Mouse (Mus musculus) monocyte, adult 5-6 weeks (primary cell): ENCODE data around the gene Gas2l3. TPM values are rescaled to one million over a fixed set of nuclear protein-coding genes. Genes with fewer than 3 reads are reported as not detected.

Experiments used
- ATAC-seq: fragments of 153-309, 156-312 bp; replicated peaks from 2 replicates; pipeline ENCODE4 v1.8.0; 2017; ENCODE audit warnings: mild to moderate bottlenecking; ENCODE audit not compliant: low TSS enrichment, insufficient number of reproducible peaks, severe bottlenecking, poor library complexity, low FRiP score
- total RNA-seq: library from RNA; stranded (forward); fragments of 200-1000, 200-491, 200-594 nt; gene quantifications from 3 replicates; pipeline ENCODE4 v1.2.3, GENCODE M21; 2017

The Gas2l3 gene
- total RNA-seq, 1 experiment from 2014 or later: 1.7 TPM

GRCm38 (mm10) chr10:89415478-89415877 lies 28.3 kb downstream of the Gas2l3 start:
- ATAC-seq: no peak

GRCm38 (mm10) chr10:89407551-89407950 lies 36.2 kb downstream of the Gas2l3 start:
- no peak for ATAC-seq

- no peak for ATAC-seq
Observed at GRCm38 (mm10) chr10:89406733-89407484, 36.9 kb downstream of the Gas2l3 start.

- no peak for ATAC-seq
Observed at GRCm38 (mm10) chr10:89404936-89405335, 38.8 kb downstream of the Gas2l3 start.

GRCm38 (mm10) chr10:89400674-89401336 lies 43.0 kb downstream of the Gas2l3 start:
- ATAC-seq: no peak

DNA sequence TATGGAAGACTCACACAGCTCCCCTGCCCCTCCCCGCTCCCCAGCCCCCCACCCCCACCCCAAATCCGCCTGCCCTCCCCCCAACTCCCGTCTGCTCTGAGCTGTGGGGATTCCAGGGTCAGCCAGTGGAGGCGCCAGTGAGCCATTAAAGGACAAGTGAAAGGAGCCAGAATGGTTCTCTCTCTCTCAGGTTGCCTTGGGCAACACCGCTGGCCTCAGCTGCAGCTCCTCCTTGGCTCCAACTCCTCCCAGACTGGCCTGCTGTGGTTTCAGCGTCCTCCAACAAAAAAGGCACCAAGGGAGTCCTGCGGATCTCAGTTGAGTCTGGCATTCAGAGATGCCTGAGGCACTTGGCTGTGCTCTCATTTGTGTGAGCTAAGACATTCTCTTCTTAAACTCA lies 47.9 kb downstream of the Gas2l3 start:
- ATAC-seq: 0 out of 2 replicates have a peak, but pooled peaks have one; percentile 3

GRCm38 (mm10) chr10:89395321-89395720 lies 48.4 kb downstream of the Gas2l3 start:
- no peak for ATAC-seq

DNA sequence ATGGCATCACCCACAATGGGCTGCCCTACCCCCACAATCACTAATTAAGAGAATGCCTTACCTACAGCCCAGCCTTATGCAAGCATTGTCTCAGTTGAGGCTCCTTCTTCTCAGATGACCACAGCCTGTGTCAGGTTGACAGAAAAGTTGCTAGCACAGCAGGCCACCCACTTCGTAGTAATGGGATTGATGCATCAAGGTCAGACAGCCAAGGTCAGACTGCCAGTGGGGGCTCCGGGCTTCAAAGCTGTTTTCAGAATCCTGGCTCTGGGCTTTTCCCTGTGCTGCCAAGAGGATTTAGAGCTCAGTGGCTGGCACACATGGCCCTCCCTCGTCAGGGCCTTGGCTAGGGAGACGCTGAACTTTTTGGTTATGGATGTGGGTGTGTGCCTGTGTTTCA lies 51.1 kb downstream of the Gas2l3 start:
- no peak for ATAC-seq

DNA sequence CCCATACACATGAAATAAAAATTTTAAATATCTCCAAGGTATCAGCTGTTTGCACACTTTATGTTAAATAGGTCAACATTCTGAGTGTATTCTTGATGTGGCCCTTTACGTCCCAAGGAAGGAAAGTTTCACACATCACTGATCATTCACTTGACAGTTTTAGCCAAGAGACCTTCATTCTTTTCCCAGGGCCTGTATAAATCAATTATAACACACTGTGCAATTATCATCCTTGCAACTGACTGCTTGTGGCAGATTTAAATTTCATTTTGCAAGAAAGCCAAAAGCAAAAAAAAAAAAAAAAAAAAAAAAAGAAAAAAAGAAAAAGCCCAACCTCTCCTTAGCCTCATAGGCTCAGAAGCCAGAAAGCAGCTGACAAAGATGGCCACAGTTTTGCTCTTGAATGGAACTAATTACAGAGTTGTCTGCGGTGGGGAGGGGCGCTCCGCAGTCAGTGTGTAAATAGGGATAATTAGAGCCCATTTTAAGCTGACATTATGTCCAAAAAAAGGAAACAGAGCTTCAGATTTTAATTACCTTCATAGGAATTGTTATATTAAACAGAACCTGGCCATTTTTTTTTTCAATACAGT lies 52.1 kb downstream of the Gas2l3 start:
- ATAC-seq: no peak

DNA sequence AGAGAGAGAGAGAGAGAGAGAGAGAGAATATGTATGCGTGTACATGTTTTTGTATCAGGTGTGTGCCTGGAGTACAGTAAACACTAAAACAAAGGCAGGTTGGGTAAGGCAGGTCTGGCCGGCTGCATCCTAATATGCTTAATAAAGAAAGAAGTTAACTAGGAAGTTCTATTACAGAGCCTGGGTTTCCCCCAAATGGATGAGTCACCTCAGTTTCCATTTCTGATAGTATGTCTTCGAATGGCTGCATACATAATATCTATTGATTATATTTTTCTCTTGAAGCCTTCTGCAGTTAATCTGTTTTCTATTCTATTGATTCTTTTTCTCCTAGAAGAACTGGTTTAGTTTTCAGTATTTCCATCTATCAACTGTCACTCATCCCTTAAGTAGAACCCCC lies 57.3 kb downstream of the Gas2l3 start:
- ATAC-seq: no peak

DNA sequence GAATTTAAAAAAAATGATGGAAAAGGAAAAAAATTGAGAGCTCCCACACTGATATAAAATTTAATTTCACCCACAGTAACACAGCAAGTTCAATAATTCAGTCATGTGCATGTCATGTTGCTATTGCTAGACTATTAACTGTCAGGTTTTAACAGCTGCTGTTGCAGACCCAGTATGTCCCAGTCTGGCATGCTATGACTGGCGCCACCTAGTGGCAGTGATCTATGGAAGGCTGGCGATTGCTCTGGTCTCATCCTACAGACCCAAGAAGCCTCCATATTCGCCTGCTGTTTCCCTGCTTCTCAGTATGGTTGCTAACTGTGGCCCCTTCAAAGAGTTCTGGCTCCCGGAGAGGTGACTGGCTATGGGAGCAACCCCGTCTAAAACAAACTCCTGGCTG lies 60.3 kb downstream of the Gas2l3 start:
- ATAC-seq: peak; percentile 66; the same call in 1 of the 2 replicates

DNA sequence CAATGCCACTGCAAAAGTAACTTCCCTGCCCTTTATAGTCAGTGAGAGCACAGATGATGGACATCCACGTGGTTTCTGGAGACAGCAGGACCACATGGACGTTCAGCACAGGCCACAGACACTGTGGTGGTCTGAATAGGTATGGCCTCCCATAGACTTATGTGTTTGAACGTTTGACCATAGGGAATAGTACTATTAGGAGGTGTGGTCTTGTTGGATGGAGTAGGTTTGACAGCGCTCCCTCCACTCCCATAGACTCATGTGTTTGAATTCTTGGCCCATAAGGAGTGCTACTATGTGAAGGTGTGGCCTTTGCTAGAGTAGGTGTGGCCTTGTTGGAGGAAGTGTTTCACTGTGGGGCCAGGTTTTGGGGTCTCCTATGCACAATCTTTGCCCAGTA lies 66.0 kb downstream of the Gas2l3 start:
- ATAC-seq: no peak

GRCm38 (mm10) chr10:89370051-89370450 lies 73.7 kb downstream of the Gas2l3 start:
- no peak for ATAC-seq

- no peak for ATAC-seq
Observed at GRCm38 (mm10) chr10:89358933-89359332, 84.8 kb downstream of the Gas2l3 start.

Other genes with a start within 250 kb of the Gas2l3 start
- gene Ano4, start 99.2 kb downstream of the Gas2l3 start, total RNA-seq: not detected in 3 replicates
- not detected in 3 replicates for gene Nr1h4, start 89.6 kb upstream of the Gas2l3 start, total RNA-seq
- gene Slc17a8, start 177.3 kb upstream of the Gas2l3 start, total RNA-seq: 0.19 TPM in 1 of 3 replicates, not detected in the others
- gene Scyl2, start 242.3 kb upstream of the Gas2l3 start, total RNA-seq: 29.8 to 47.8 TPM (median 34.8 TPM) in 3 replicates